Mouse (Mus musculus): Measurements from ENCODE around the gene Tmem245.

- TF ChIP-seq CTCF (IDR thresholded peaks at IDR 0.05; ENCODE audit: low read depth) (no peak), EP300 (IDR thresholded peaks at IDR 0.05; ENCODE audit: low read depth) (no peak)
Observed at GRCm38 (mm10) chr4:56824231-56824630, 123.0 kb downstream of the Tmem245 start.

All from heart, postnatal 0 days (tissue).